Mouse (Mus musculus) liver, adult 2 months (tissue): Measurements from ENCODE around the gene Frem2. TPM values are rescaled to one million over a fixed set of nuclear protein-coding genes. Genes with fewer than 3 reads are reported as not detected.

ENCODE experiments used
- DNase-seq: peaks from one replicate; pipeline ENCODE4 v3.0.0-alpha.2; 2011; ENCODE audit warnings: low read depth, low spot score; ENCODE audit errors: extremely low read depth
- H3K27ac ChIP-seq: fragments of 200-500 bp; replicated peaks from 2 replicates; pipeline ENCODE4 v1.5.1; 2012; ENCODE audit warnings: low read depth, mild to moderate bottlenecking, control low read depth, inconsistent platforms, low read length; ENCODE audit not compliant: insufficient read depth
- H3K27me3 ChIP-seq: fragments of 200-500 bp; 2 replicates; pipeline ENCODE4 v1.6.1; 2012; ENCODE audit warnings: mild to moderate bottlenecking, moderate library complexity, low read length, inconsistent platforms; ENCODE audit not compliant: control insufficient read depth, insufficient read depth
- H3K36me3 ChIP-seq: fragments of 200-500 bp; 2 replicates; pipeline ENCODE4 v1.6.1; 2012; ENCODE audit warnings: low read length, inconsistent platforms; ENCODE audit not compliant: control insufficient read depth, insufficient read depth
- H3K4me1 ChIP-seq: fragments of 200-500 bp; 2 replicates; pipeline ENCODE4 v1.6.1; 2011; ENCODE audit warnings: low read length; ENCODE audit not compliant: control insufficient read depth, insufficient read depth
- H3K4me3 ChIP-seq: fragments of 200-500 bp; 2 replicates; pipeline ENCODE4 v1.5.1; 2011; ENCODE audit warnings: low read depth, mild to moderate bottlenecking, control low read depth, low read length, moderate library complexity; ENCODE audit not compliant: insufficient read depth
- H3K79me2 ChIP-seq: fragments of 200-500 bp; 2 replicates; pipeline ENCODE4 v1.6.1; 2012; ENCODE audit warnings: inconsistent platforms, mild to moderate bottlenecking, low read length, moderate library complexity; ENCODE audit not compliant: control insufficient read depth, insufficient read depth
- H3K9ac ChIP-seq: fragments of 200-500 bp; 2 replicates; pipeline ENCODE4 v1.6.1; 2012; ENCODE audit warnings: low read depth, mild to moderate bottlenecking, control low read depth, inconsistent platforms, low read length
- CTCF ChIP-seq: fragments of 200-500 bp; IDR thresholded peaks from 2 replicates; pipeline ENCODE4 v1.5.1; 2011; ENCODE audit warnings: low read depth, low read length, control low read depth
- POLR2A ChIP-seq: fragments of 200-500 bp; IDR thresholded peaks from 2 replicates; pipeline ENCODE4 v1.6.1; 2011; ENCODE audit warnings: low read length, control low read depth; ENCODE audit not compliant: insufficient read depth; ENCODE audit errors: extremely low read depth
- WGBS: fragments of 180-500 bp; shearing (Covaris S2); methylation state at CpG from one replicate; pipeline ENCODE4 v1.1.7; 2018; 5-methylcytosine and 5-hydroxymethylcytosine counted together
- polyA plus RNA-seq: library from polyadenylated mRNA; depleted of rRNA; stranded (reverse); fragments of >200 nt; gene quantifications from 2 replicates; pipeline ENCODE4 v1.2.3, GENCODE M21; 2012
- total RNA-seq: library from RNA; depleted of rRNA; stranded (reverse); fragments of >200 nt; gene quantifications from 2 replicates; pipeline ENCODE4 v1.2.3, GENCODE M21; 2014

Frem2 gene
- total and polyA plus RNA-seq, 2 experiments, result 0.02 to 0.09 TPM

DNA sequence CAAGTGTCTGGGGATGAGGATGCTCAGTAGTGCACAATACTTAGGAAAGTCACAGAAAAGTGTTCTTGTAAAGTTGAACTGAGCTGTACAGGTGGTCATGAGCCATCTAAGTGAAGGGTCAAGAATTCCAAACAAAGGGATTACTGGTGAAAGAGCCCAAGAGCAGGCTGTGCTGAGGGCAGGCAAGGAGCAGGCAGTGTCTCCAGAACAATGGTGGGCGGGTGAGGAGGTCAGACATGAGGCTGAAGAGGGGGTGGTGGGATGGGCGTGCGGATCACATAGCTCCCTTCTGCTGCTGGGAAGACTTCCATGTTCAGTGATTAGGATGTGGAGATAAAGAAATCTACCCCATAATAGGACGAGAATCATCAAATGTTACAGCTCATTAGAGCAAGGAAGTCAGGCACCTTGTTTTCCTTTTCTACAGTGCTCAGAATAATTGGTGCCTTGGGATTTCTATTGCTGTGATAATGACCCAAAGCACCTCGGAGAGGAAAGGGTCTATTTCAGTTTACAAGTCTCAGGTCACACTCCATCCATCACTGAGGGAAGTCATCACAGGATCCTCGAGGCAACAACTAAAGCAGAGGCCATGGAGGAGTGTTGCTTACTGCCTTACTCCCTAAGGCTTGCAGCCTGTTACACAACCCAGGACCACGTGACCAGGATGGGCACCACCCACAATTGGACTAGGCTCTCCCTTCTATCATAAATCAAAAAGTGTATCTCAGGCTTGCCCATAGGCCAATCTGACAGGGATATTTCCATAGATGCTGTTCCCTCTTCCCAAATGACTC lies 80.6 kb downstream of the Frem2 start:
- DNase-seq, result no peak
- H3K4me3 ChIP-seq, result no peak overlapping the region
- H3K79me2 ChIP-seq, result no peaks in the 10 kb centered on the region
- 72% methylated on average over 7 of the region's 7 CpGs for WGBS
- no peak overlapping the region for H3K9ac ChIP-seq
- no peaks in the 10 kb centered on the region for H3K36me3 ChIP-seq
- H3K27me3 ChIP-seq, result no peaks in the 10 kb centered on the region
- no peaks in the 10 kb centered on the region for H3K4me1 ChIP-seq
- no peak overlapping the region for H3K27ac ChIP-seq
- TF ChIP-seq CTCF (no peak), POLR2A (no peak)

DNA sequence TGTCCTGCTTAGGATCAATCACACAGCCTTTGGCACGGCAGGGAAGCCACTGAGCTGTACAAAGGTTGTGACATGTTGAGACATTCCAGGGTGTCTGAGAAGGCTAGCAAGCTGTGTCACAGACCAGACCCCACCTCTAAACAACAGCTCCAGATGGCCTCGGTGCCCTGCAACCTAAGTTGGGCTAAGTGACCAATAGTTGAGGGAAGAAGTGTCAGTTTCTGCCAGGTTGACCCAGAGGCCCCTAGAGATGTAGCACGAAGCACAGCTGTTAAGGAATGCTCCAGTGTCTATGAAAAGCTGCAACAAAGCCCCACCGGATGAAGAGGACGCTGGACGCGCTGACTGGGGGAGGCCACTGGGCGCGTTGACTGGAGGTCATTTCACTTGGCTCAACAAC lies 83.0 kb downstream of the Frem2 start:
- H3K27me3 ChIP-seq, result no peaks in the 10 kb centered on the region
- TF ChIP-seq POLR2A (no peak), CTCF (no peak)
- no peak overlapping the region for H3K4me3 ChIP-seq
- DNase-seq, result no peak
- H3K27ac ChIP-seq, result no peak overlapping the region
- WGBS, result 84% methylated on average over 9 of the region's 9 CpGs
- H3K79me2 ChIP-seq, result no peaks in the 10 kb centered on the region
- H3K4me1 ChIP-seq, result no peaks in the 10 kb centered on the region
- no peaks in the 10 kb centered on the region for H3K36me3 ChIP-seq
- no peak overlapping the region for H3K9ac ChIP-seq

DNA sequence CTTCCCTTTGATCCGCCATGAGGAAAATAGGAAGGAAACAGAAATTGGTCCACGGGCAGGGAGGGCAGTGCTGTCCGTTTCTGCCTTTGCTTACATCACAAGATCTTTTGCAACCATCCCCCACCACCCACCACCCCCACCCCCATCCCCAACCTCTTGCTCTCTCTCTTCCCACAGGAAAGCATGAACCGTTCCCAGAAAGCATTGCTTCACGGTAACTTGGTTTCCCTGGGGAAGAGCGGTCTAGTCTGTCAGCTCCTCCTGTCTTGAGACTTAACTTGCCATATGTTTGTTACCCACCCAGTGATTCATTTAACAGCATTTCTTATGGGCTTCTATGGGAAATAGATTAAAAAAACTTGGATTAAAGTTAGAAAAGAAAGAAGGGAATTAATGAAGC lies 85.5 kb downstream of the Frem2 start:
- no peak for TF ChIP-seq POLR2A
- no peak for TF ChIP-seq CTCF
- 76% methylated on average over 6 of the region's 6 CpGs for WGBS
- Histone ChIP-seq H3K27me3 (no peaks in the 10 kb centered on the region), H3K36me3 (no peaks in the 10 kb centered on the region), H3K9ac (no peak overlapping the region), H3K4me1 (no peaks in the 10 kb centered on the region), H3K4me3 (no peak overlapping the region), H3K27ac (no peak overlapping the region), H3K79me2 (no peaks in the 10 kb centered on the region)
- DNase-seq, result no peak

DNA sequence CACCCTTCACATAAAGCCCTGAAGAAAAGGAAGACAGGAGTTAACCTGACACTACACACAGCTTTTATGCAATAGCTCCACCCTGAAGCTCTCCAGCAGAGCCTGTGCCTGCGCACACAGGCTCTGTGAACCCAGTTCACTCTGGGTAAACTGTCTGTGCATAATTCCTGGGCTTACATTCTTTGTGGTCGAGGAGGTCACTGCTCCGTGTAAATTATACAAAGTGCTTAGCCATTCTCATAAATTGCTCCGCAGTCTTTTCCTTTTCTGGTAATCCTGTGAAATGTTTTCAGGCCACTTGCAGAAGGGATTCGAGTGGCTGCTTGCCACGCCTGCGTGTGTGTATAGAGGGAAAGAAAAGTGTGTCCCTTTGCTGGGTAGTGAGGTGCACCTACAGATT lies 92.6 kb downstream of the Frem2 start:
- TF ChIP-seq POLR2A (no peak), CTCF (no peak)
- Histone ChIP-seq H3K79me2 (no peaks in the 10 kb centered on the region), H3K27ac (no peak overlapping the region), H3K36me3 (no peaks in the 10 kb centered on the region), H3K27me3 (no peaks in the 10 kb centered on the region), H3K4me1 (no peaks in the 10 kb centered on the region), H3K4me3 (no peak overlapping the region), H3K9ac (no peak overlapping the region)
- 50% methylated on average over 7 of the region's 7 CpGs for WGBS
- DNase-seq, result peak; percentile 6

DNA sequence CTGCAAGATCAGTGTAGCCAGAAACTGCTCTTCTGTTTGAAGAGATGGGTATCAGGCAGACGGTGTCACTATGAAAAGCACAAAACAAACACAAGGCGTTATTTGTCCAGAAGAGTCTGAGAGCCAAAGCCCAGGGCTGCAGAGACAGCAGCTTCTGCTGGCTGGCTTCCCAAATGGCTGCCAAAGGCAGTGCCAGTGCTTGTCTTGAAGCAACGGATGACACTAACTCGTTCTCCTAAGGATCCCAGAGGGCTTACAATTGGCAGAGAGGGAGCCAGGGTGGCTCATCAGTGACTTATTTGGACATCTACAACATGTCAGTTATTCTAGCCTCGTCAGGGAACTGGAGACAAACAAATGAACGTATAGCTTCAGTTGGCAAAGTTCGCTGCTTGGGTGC lies 93.4 kb downstream of the Frem2 start:
- DNase-seq, result no peak
- no peaks in the 10 kb centered on the region for H3K79me2 ChIP-seq
- H3K9ac ChIP-seq, result no peak overlapping the region
- no peaks in the 10 kb centered on the region for H3K36me3 ChIP-seq
- no peak overlapping the region for H3K27ac ChIP-seq
- TF ChIP-seq POLR2A (no peak), CTCF (no peak)
- 25% methylated on average over 7 of the region's 7 CpGs for WGBS
- no peaks in the 10 kb centered on the region for H3K27me3 ChIP-seq
- H3K4me1 ChIP-seq, result no peaks in the 10 kb centered on the region
- H3K4me3 ChIP-seq, result no peak overlapping the region

DNA sequence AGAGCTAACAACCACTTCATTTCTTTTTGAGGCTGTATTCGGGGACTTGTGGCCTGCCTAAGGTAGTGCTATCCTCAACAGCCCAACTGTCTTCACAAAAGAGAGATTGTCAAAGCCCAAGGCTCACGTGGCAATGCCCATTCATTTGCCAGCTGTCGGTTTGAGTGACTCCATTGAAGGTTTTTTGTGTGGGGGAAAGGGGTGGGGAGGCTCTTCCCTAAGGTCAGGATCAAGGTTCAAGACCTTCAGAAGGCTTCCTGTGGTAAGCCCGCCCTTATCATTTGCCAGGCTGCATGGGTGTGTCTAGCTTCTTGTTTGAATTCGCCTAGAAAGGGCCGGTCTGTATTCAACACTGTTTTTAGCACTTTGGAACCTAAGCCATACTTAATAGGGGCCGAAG lies 95.3 kb downstream of the Frem2 start:
- Histone ChIP-seq H3K4me1 (no peaks in the 10 kb centered on the region), H3K9ac (no peak overlapping the region), H3K4me3 (no peak overlapping the region), H3K79me2 (no peaks in the 10 kb centered on the region), H3K36me3 (no peaks in the 10 kb centered on the region), H3K27ac (no peak overlapping the region), H3K27me3 (no peaks in the 10 kb centered on the region)
- WGBS, result 72% methylated on average over 7 of the region's 7 CpGs
- no peak for DNase-seq
- no peak for TF ChIP-seq CTCF
- no peak for TF ChIP-seq POLR2A
